Mouse (Mus musculus) frontal cortex, postnatal 10 days (tissue): Measurements from ENCODE around the gene Sppl2a.
"Not testable (repeated sequence)": the region's sequence is repeated elsewhere in the genome, so short reads cannot be mapped to it uniquely, and the experiment has no call there.

ENCODE experiments used
- DNase-seq, 2 experiments: peaks; one replicate each; pipeline ENCODE4 v3.0.0; 2022; ENCODE audit warnings: low spot score in 2 of 2, mixed read lengths in 1 of 2

Sppl2a gene

DNA sequence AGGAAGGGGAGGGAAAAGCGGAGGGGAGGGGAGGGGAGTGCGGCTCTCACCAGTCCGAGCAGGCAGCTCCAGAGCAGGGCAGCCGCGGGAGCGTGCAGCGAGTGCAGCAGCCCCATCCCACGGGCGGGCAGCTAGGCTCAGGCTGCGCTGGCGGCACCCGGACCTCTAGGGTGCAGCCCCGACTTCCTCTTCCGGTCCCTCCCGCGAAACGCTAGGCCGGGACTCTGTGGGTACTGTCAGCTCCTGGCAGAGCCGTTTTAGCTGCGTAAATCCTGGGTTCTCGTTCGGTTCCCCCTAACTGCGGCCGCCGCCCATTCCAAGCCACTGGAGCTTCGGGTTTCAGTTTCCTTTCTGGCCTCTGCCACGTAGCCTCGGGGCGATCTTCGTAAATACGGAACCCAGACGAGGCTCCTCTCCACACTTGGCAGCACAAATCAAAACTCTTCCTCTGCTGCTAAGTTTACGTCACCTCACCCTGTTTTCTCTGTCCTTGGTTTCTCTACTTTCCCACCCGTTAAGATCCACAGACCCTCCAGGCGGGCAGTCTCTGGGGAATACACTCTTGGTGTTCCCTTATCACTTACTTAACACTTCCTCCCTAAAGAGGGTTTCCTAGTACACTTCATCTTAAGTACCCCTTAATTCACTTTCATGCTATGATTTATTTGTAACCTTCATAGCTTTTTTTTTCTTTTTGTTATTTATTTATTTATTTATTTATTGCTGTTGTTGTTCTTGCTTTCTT, at the start of gene Sppl2a:
Gene Sppl2a (minus strand): TSS at position 339 of the 745 bp plus-strand sequence.
- peak; percentile 87 to 90 for DNase-seq

DNA sequence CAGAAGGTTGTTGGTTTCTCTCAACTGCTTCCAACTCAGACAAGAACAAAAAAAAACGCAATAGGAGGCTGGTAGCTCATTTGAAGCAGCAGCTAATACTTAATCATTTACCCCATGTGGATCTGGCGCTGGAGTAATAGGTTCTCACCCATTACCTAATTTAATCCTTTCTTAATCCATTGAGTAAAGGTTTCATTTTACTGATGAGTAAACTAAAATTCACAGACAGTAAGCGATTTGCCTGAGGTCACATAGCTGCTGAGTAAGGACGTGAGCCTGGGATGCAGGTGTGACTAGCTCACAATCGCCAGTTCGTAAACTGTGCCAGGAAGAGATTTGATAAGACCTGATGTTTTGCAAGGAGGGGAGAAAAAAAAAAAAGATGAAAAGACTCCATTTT, 44.4 kb upstream of the Sppl2a start:
- DNase-seq: no peak

DNA sequence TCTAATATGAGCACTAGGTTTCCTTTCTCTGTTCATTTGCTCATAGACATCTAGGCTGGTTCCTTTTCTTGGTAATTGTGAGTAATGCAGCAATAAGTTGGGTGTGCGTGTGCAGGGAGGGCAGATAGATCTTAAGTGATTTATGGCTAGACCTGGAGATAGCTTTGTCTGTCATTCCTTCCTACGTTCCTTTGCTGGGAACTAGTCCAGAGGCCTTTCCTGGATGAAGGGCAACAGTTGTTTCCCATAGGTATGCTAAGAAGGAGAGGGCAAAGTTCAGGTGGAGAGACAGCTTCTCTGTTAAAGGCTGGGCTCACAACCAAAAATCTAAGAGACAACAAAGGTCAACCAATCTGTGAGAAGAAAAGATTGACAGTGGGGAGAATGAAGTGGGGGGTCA, 28.7 kb upstream of the Sppl2a start:
- DNase-seq: no peak

- DNase-seq: no peak
These were observed 22.6 kb upstream of the Sppl2a start for GRCm38 (mm10) chr2:126955671-126956070.

DNA sequence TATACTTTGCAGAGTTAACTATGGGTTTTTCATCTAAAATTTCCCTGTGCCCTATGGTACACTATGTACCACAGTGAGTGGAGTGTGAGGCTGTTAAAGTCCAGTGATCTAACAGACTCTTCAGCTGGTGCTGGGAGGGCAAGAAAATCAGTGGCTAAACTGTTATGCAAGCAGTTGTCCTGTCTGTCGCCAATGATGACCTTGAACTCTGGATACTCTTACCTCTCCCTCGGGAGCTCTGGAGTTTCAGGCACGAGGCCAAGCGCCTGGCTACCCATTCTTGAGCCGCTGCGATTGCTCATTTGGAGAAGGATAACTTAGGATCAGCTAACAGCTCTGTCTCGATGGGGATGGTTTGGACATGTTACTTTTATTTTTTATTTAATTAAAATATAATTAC, 18.1 kb upstream of the Sppl2a start:
- DNase-seq: no peak

GRCm38 (mm10) chr2:126950453-126950852, 17.4 kb upstream of the Sppl2a start:
- DNase-seq: no peak

DNA sequence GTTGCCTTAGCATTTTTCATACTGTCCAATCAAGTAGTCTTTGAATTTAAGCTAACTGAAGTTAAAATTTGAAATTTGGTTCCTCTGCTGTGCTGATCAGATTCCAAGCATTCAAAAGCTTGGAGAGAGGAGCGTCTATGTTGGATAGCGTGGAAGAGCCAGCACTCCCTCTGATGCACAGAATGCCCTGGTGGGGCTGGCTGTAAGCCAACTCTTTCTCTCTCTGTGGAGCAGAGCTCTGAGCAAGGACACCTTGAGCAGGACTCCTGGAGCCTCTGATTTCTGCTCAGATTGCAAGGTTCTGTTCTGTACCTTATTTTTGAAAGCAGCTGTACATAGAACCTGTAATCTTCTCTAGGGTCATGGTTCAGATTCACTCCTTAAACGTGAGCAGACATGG, 16.8 kb upstream of the Sppl2a start:
- no peak for DNase-seq

- DNase-seq: not testable (repeated sequence)
These were observed 16.3 kb upstream of the Sppl2a start for GRCm38 (mm10) chr2:126949297-126949696.

GRCm38 (mm10) chr2:126948231-126948630, 15.2 kb upstream of the Sppl2a start:
- no peak for DNase-seq

- no peak for DNase-seq
These were observed 14.6 kb upstream of the Sppl2a start for GRCm38 (mm10) chr2:126947646-126948045.

DNA sequence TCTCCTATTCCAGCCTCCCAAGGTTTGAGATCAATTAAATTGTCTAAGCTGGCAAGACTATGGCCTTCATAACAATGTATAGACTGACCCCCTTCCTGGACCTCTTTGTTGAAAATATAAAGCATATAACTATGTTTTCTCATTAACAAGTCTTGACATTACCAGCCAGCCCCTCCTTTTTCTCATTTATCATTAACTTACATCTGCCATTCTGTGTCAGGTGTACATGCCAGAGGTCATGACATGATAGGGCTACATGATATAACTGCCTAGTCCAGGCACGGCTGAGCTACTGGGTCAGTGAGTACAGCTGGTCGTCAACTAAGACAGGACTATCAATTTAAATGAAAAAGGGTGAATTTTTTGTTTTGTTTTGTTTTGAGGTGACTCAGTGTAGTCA, 10.2 kb upstream of the Sppl2a start:
- no peak for DNase-seq

- no peak for DNase-seq
These were observed 7.4 kb upstream of the Sppl2a start for GRCm38 (mm10) chr2:126940314-126940866.

DNA sequence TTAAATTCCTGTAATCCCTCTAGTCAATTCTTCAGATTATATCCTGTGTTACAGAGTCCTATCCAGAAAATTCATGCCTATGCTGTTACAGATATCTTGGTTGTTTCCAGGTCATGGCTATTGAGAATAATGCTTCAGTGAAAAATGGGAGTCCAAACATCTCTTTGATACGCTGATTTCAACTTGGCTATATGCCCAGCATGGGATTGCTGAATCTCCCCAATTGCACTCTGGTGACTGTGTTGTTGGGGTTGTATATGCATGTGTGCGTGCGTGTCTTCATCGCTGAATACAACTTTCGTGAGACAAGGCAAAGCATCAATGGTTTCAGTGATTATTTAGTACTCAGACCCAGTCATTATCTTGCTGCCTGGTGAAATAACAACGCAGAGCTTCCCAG, 5.0 kb upstream of the Sppl2a start:
- no peak for DNase-seq

DNA sequence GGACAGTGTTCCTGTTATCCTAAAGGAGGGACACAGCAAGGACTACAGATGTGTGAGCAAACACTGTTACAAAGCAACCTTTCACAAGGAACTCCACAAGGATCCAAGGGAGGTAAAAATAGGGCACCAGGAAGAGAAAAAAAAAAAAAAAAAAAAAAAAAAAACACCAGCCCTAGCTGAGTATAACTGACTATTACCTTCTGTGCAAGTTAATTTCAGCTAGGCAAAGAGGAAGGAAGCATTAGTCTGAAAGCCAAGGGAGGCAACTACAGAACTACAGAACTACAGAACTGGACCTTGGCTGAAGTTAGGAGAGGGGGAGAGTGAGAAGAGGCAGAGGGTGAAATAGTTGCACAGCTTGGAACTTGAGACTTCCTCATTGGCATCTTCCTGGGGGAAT, 886 bp upstream of the Sppl2a start:
- DNase-seq: no peak

DNA sequence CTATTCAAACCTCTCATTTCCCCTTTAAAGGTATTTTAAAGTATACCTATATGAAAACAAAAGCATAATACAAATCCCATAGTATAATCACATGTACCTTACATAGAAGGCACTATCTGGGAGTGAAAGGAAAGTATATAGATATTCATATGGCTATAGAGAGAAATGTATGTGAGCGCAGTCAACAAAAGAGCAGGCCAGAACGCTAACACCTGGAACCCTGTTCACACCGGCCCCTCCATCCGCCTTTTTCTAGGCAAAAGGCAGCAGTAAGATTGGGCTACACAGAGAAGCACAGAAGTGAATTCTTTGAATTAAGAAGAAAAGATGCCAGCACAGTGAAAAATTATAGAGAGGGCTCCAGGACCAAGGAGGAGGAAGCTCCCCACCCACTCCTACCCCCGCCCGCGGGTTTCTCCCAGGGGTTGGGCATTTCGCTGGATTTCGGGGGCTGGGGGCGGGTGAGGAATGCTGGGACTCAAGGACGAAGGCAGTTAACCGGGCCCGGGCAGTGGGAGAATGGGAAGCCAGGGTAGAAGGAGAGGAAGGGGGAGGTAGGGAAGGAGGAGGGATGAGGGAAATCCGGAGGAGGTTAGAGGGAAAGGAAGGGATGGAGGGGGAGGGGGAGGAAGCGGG, 656 bp downstream of the Sppl2a start:
- no peak for DNase-seq

DNA sequence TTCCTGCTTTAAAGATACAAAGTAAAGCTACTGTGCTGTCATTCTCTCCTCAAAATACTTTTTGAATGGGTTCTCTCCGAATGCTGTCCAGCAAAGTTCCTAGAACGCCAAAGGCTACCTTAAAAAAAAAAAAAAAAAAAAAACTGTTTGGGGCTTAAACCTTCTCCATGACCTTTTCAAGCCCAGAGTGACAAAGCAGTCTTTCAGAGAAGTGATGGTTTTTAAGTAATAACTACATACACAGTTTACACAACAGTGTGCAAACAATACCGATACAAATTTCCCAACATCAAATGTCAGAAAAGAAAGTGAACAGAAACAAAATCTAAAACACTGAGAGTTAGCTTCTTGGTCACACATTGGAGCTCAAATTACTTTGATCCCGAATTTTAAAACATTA, 1.3 kb downstream of the Sppl2a start:
- no peak for DNase-seq

GRCm38 (mm10) chr2:126928681-126929080, 4.4 kb downstream of the Sppl2a start:
- no peak for DNase-seq

- no peak for DNase-seq
These were observed 12.5 kb downstream of the Sppl2a start for GRCm38 (mm10) chr2:126920358-126921060.

- DNase-seq: no peak
These were observed 16.8 kb downstream of the Sppl2a start for GRCm38 (mm10) chr2:126916236-126916635.

DNA sequence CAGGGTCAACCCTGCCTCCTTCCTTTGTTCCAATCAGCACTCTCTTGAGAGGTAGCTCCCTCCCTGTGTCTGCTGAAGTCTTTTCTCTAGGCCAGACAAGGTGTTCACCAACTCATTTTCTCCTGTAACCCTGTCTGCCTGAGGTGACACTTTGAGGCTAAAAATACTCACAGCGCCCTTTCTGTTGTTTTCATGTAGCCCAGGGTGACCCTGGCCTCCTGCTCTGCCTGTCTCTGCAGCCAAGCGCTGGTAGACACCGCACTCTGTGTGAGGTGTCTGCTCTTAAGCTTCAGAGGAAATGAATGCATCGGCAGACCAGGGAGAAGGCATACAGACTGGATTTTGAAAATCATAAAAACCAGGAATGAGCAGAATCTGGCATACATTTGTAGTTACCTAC, 18.9 kb downstream of the Sppl2a start:
- no peak for DNase-seq

DNA sequence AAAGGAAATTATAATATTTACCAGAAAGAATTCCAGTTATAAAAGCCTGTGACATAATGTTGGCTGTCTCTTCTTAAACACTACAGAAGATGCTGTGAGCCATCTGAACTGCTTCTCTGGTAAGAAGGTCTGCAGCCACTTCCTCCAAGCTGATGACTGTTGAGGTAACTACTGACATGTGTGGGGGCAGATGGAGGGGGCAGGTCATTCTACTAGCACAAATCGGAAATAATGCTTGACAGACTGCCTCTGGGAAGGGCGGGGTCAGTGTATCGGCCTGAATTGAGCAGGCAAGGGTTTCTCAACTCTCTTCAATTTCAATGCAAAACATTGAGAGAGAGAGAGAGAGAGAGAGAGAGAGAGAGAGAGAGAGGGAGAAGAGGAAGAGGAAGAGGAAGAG, 28.9 kb downstream of the Sppl2a start:
- no peak for DNase-seq

DNA sequence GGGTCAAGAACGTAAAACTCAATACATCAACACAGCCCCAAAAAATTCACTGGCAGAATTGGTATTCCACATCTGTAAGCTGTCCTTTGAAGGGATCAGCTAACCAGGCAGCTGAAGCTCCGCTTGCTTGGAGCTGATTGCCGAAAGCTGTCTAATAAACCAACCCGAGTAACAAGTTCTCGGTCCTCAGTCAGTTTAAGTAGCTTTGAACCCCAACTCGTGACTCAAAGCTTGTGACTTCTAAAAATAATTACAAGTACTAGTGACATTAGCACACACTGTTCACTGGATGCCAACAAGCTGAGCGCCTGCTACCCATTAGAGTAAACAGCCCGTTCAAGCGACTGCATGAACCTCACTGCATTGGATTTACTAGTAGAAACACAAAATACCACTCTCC, 35.5 kb downstream of the Sppl2a start:
- no peak for DNase-seq

DNA sequence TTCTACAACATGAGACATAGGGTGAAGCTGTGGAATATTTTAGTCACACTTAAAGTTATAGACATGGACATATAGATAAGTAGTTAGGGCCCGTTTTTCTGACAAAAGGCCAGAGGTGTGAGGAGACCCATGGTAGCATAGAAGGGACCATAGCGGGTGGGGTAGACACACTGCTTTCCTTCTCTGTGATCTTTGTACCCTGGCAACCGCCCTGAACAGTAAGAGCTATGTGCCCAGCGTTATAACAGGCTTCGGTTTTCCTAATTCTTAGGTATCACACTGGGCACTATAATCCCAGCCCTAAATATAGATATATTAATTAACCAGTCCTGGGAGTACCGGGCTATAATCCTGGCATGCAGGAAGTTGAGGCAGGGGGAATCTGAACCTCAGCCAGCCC, 36.1 kb downstream of the Sppl2a start:
- no peak for DNase-seq
